In genomic region chr7:143966621-143967020, GRCm38 (mm10) we compare ENCODE assay signal across 18 mouse cellular contexts.
"Had no signal": no experiment of that assay in that cellular context is flagged by ENCODE, and none has a peak within 500 bp of the region (broad histone marks: within the 10 kb centered on the region; RNA-seq: fewer than 3 reads in every experiment).

No protein-coding gene starts in this region.

- H3K9ac ChIP-seq: intestine, embryonic 15.5 days; limb, embryonic 12.5 days; limb, embryonic 15.5 days; liver, embryonic 14.5 days; liver, postnatal 0 days; stomach, embryonic 15.5 days had no signal

- ATAC-seq: intestine, embryonic 15.5 days; liver, postnatal 0 days had no signal

- H3K9me3 ChIP-seq: intestine, embryonic 15.5 days; limb, embryonic 12.5 days; limb, embryonic 15.5 days; stomach, embryonic 15.5 days had no signal

- H3K27me3 ChIP-seq: intestine, embryonic 15.5 days; limb, embryonic 12.5 days; limb, embryonic 15.5 days had no signal

- DNase-seq: kidney, adult 11 months; kidney, adult 9 months; kidney, postnatal 10 days; kidney, postnatal 4 days; left cerebral cortex, postnatal 4 days; liver, postnatal 0 days; midbrain, embryonic 14.5 days; right cerebral cortex, adult 18-20 months; right cerebral cortex, postnatal 14 days; right cerebral cortex, postnatal 4 days; thymus, postnatal 36 days had no signal

- H3K27ac ChIP-seq: intestine, embryonic 15.5 days; limb, embryonic 12.5 days; limb, embryonic 15.5 days; liver, embryonic 14.5 days; stomach, embryonic 15.5 days had no signal

- H3K4me2 ChIP-seq: intestine, embryonic 15.5 days; limb, embryonic 12.5 days; limb, embryonic 15.5 days; liver, embryonic 11.5 days; midbrain, embryonic 11.5 days; stomach, embryonic 15.5 days had no signal

- H3K4me3 ChIP-seq: intestine, embryonic 15.5 days; limb, embryonic 12.5 days; limb, embryonic 15.5 days; stomach, embryonic 15.5 days had no signal

- H3K36me3 ChIP-seq: intestine, embryonic 15.5 days; limb, embryonic 12.5 days; limb, embryonic 15.5 days; stomach, embryonic 15.5 days had no signal

- H3K4me1 ChIP-seq: intestine, embryonic 15.5 days; limb, embryonic 12.5 days; limb, embryonic 15.5 days; stomach, embryonic 15.5 days had no signal
